Mouse (Mus musculus): ENCODE measurements around the gene Gas2l3. TPM values are rescaled to one million over a fixed set of nuclear protein-coding genes. Genes with fewer than 3 reads are reported as not detected.

Gas2l3 gene
- 24.3 and 25.5 TPM in 2 replicates for total RNA-seq (2012; rRNA removed)

DNA sequence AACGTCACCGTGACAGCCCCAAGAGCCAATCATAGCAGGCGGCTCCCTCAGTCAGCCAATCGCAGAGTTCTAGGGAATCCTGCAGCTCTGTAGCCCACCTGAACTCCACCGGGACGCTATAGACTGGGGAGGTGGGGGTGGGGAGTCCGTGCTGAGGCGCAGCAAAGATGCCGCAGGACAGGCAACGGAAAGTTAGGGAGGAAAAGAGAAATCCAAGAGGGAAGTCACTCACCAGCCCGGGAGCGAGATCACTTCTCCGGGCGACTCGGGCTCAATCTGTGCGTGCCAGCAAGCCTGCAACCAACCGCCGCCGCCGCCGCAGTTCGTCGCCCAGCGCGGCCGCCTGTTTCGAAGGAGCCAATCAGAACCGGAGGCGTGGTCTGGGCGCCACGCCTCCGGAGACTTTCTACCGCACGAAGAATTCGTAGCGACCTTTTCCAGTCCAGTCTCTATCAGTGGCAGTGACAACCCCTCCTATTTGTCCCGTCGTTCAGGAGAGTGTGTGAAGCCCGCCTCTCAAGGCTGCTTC is at the start of gene Gas2l3:
Gas2l3 (minus strand) TSS at position 345 of the 529 bp plus-strand sequence.
- H3K36me3 ChIP-seq (ENCODE audit: control insufficient read depth, insufficient read depth, low read length, poor library complexity, severe bottlenecking) = no peaks in the 10 kb centered on the region
- H3K4me3 ChIP-seq (ENCODE audit: insufficient read depth in 1 of 2, low read depth in 1 of 2, low read length in 2 of 2, poor library complexity in 1 of 2, severe bottlenecking in 1 of 2) = peak within 1 kb of the TSS; percentile 86 to 99
- H3K27ac ChIP-seq (ENCODE audit: insufficient read depth, low read depth, low read length, poor library complexity, severe bottlenecking) = peak within 1 kb of the TSS; percentile 35
- TF ChIP-seq ZC3H11A (IDR thresholded peaks at IDR 0.05; ENCODE audit: borderline replicate concordance, low read depth, low read length) (no peak), CHD2 (IDR thresholded peaks at IDR 0.05; ENCODE audit: low read depth, low read length) (peak; percentile 88)
- H3K9ac ChIP-seq (ENCODE audit: insufficient read depth, low read depth, low read length, poor library complexity, severe bottlenecking) = peak within 1 kb of the TSS; percentile 76
- in situ Hi-C loops (cut with MboI; ENCODE audit: low sequenced_read_pairs in 2 of 2, unreplicated experiment in 2 of 2) = no loop called here
- H3K4me1 ChIP-seq (ENCODE audit: control insufficient read depth in 2 of 2, insufficient read depth in 2 of 2, low read length in 2 of 2, poor library complexity in 1 of 2) = peaks cover 3% of the 10 kb centered on the region in 2 experiments; a peak in 2 of 4 replicates
- DNase-seq (ENCODE audit: low read depth, low spot score) = peak; percentile 85
- H3K9me3 ChIP-seq (ENCODE audit: control insufficient read depth, insufficient read depth, low read depth, low read length) = no peaks in the 10 kb centered on the region

DNA sequence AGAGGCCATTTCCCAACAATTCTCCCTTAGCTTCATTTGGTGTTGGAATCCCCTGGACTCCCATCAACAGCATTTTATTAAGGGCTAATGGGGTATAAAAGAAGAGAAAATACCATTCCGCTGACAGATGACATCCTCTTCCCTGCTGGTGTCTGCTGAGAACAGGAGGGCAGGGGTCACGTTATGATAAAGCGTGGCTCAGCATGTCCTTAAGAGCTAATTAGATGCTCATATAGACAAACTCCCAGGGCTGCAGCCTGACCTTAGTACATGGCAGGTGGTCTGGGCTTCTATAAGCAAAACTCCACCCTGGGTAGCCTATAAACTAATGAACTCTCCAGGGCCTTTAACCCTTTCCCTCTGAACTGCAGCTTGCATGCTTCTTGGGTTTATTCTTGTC is 47.6 kb upstream of the Gas2l3 start:
- H3K4me3 ChIP-seq (ENCODE audit: insufficient read depth in 1 of 2, low read depth in 1 of 2, low read length in 2 of 2, poor library complexity in 1 of 2, severe bottlenecking in 1 of 2) = no peak overlapping the region
- no peaks in the 10 kb centered on the region for H3K9me3 ChIP-seq (ENCODE audit: control insufficient read depth, insufficient read depth, low read depth, low read length)
- no peaks in the 10 kb centered on the region for H3K36me3 ChIP-seq (ENCODE audit: control insufficient read depth, insufficient read depth, low read length, poor library complexity, severe bottlenecking)
- no peak for DNase-seq (ENCODE audit: low read depth, low spot score)
- TF ChIP-seq ZNF384 (IDR thresholded peaks at IDR 0.05; ENCODE audit: low read depth, low read length) (no peak), HCFC1 (IDR thresholded peaks at IDR 0.05; ENCODE audit: borderline replicate concordance, insufficient read depth, low read length) (no peak), MAFK (IDR thresholded peaks at IDR 0.05; ENCODE audit: insufficient read depth, low read depth, low read length) (no peak), CHD2 (IDR thresholded peaks at IDR 0.05; ENCODE audit: low read depth, low read length) (no peak), ZC3H11A (IDR thresholded peaks at IDR 0.05; ENCODE audit: borderline replicate concordance, low read depth, low read length) (no peak)
- in situ Hi-C loops (cut with MboI; ENCODE audit: low sequenced_read_pairs in 2 of 2, unreplicated experiment in 2 of 2) = no loop called here
- H3K9ac ChIP-seq (ENCODE audit: insufficient read depth, low read depth, low read length, poor library complexity, severe bottlenecking) = no peak overlapping the region
- H3K27ac ChIP-seq (ENCODE audit: insufficient read depth, low read depth, low read length, poor library complexity, severe bottlenecking) = no peak overlapping the region
- H3K4me1 ChIP-seq (ENCODE audit: control insufficient read depth in 2 of 2, insufficient read depth in 2 of 2, low read length in 2 of 2, poor library complexity in 1 of 2) = no peaks in the 10 kb centered on the region

DNA sequence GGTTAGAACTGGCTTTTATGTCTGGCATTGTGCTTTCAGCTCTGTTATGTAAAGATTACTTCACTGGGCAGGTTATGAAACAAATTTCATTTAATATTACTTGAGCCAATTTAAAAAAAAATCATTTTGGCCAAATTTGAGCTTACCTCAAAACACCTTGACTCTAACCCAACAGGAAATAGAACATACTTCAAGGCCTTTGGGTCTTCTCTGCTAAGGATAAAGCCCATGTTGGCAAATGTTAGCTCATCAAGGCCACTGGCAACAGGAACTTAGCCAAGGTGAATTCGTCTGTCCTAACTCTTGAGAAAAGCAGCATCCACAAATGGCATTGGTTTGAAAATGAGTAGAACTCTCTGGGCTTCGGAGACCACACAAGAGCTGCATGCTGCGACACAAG is 46.5 kb upstream of the Gas2l3 start:
- Histone ChIP-seq H3K27ac (ENCODE audit: insufficient read depth, low read depth, low read length, poor library complexity, severe bottlenecking) (no peak overlapping the region), H3K4me3 (ENCODE audit: insufficient read depth in 1 of 2, low read depth in 1 of 2, low read length in 2 of 2, poor library complexity in 1 of 2, severe bottlenecking in 1 of 2) (no peak overlapping the region), H3K4me1 (ENCODE audit: control insufficient read depth in 2 of 2, insufficient read depth in 2 of 2, low read length in 2 of 2, poor library complexity in 1 of 2) (no peaks in the 10 kb centered on the region), H3K9me3 (ENCODE audit: control insufficient read depth, insufficient read depth, low read depth, low read length) (no peaks in the 10 kb centered on the region), H3K36me3 (ENCODE audit: control insufficient read depth, insufficient read depth, low read length, poor library complexity, severe bottlenecking) (no peaks in the 10 kb centered on the region), H3K9ac (ENCODE audit: insufficient read depth, low read depth, low read length, poor library complexity, severe bottlenecking) (no peak overlapping the region)
- DNase-seq (ENCODE audit: low read depth, low spot score) = no peak
- TF ChIP-seq HCFC1 (IDR thresholded peaks at IDR 0.05; ENCODE audit: borderline replicate concordance, insufficient read depth, low read length) = no peak
- no peak for TF ChIP-seq CHD2 (IDR thresholded peaks at IDR 0.05; ENCODE audit: low read depth, low read length)
- no peak for TF ChIP-seq ZC3H11A (IDR thresholded peaks at IDR 0.05; ENCODE audit: borderline replicate concordance, low read depth, low read length)
- in situ Hi-C loops (cut with MboI; ENCODE audit: low sequenced_read_pairs in 2 of 2, unreplicated experiment in 2 of 2) = no loop called here

DNA sequence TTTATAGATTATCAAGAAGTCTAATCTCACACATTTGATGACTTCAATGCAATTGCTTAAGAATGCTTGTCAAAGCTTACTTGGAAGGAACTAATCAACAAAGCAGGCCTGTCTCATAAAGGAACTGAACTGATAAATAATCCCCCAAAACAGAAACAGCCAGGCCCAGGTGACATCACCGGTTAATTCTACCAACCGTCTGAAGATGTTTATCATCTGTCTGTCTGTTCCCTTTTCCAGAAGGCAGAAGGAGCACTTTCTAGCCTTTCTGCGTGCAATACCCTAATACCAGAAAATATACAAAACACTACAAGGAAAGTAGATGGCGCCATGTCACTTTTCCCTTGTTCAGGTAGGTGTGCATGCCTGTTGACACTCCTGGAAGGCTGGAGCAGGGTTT is 45.7 kb upstream of the Gas2l3 start:
- Histone ChIP-seq H3K9ac (ENCODE audit: insufficient read depth, low read depth, low read length, poor library complexity, severe bottlenecking) (no peak overlapping the region), H3K36me3 (ENCODE audit: control insufficient read depth, insufficient read depth, low read length, poor library complexity, severe bottlenecking) (no peaks in the 10 kb centered on the region), H3K4me1 (ENCODE audit: control insufficient read depth in 2 of 2, insufficient read depth in 2 of 2, low read length in 2 of 2, poor library complexity in 1 of 2) (no peaks in the 10 kb centered on the region), H3K27ac (ENCODE audit: insufficient read depth, low read depth, low read length, poor library complexity, severe bottlenecking) (no peak overlapping the region), H3K4me3 (ENCODE audit: insufficient read depth in 1 of 2, low read depth in 1 of 2, low read length in 2 of 2, poor library complexity in 1 of 2, severe bottlenecking in 1 of 2) (no peak overlapping the region), H3K9me3 (ENCODE audit: control insufficient read depth, insufficient read depth, low read depth, low read length) (no peaks in the 10 kb centered on the region)
- DNase-seq (ENCODE audit: low read depth, low spot score) = no peak
- in situ Hi-C loops (cut with MboI; ENCODE audit: low sequenced_read_pairs in 2 of 2, unreplicated experiment in 2 of 2) = no loop called here
- TF ChIP-seq ZC3H11A (IDR thresholded peaks at IDR 0.05; ENCODE audit: borderline replicate concordance, low read depth, low read length) = no peak
- no peak for TF ChIP-seq HCFC1 (IDR thresholded peaks at IDR 0.05; ENCODE audit: borderline replicate concordance, insufficient read depth, low read length)
- TF ChIP-seq CHD2 (IDR thresholded peaks at IDR 0.05; ENCODE audit: low read depth, low read length) = no peak
- TF ChIP-seq MAFK (IDR thresholded peaks at IDR 0.05; ENCODE audit: insufficient read depth, low read depth, low read length) = no peak
- no peak for TF ChIP-seq ZNF384 (IDR thresholded peaks at IDR 0.05; ENCODE audit: low read depth, low read length)

Data from ES-E14 (cell line).